Mouse (Mus musculus): Measurements from ENCODE around the gene Akap13.
A peak's percentile ranks its signal among the peaks of the same experiment; 100 is the strongest.
"Not testable (repeated sequence)": the region's sequence is repeated elsewhere in the genome, so short reads cannot be mapped to it uniquely, and the experiment has no call there.

Gene Akap13

GRCm38 (mm10) chr7:75731951-75732350, 276.6 kb downstream of the Akap13 start:
- DNase-seq, result no peak

GRCm38 (mm10) chr7:75733166-75733565, 277.8 kb downstream of the Akap13 start:
- no peak for DNase-seq

GRCm38 (mm10) chr7:75739075-75739725, 283.9 kb downstream of the Akap13 start:
- peak; percentile 53 for DNase-seq

- DNase-seq, result no peak
Measured at GRCm38 (mm10) chr7:75744528-75744927, 289.2 kb downstream of the Akap13 start.

GRCm38 (mm10) chr7:75744978-75745638, 289.8 kb downstream of the Akap13 start:
- no peak for DNase-seq

GRCm38 (mm10) chr7:75745969-75746368, 290.6 kb downstream of the Akap13 start:
- DNase-seq, result not testable (repeated sequence)

- DNase-seq, result no peak
Measured at GRCm38 (mm10) chr7:75750581-75750980, 295.2 kb downstream of the Akap13 start.

GRCm38 (mm10) chr7:75751161-75751803, 295.9 kb downstream of the Akap13 start:
- DNase-seq, result no peak

- peak; percentile 39 for DNase-seq
Measured at GRCm38 (mm10) chr7:75752442-75753191, 297.3 kb downstream of the Akap13 start.

GRCm38 (mm10) chr7:75753192-75753783, 298.0 kb downstream of the Akap13 start:
- DNase-seq, result no peak

- peak; percentile 59 for DNase-seq
Measured at GRCm38 (mm10) chr7:75754587-75755499, 299.5 kb downstream of the Akap13 start.

- DNase-seq, result peak; percentile 21
Measured at GRCm38 (mm10) chr7:75755861-75756449, 300.6 kb downstream of the Akap13 start.

- no peak for DNase-seq
Measured at GRCm38 (mm10) chr7:75759992-75760514, 304.7 kb downstream of the Akap13 start.

GRCm38 (mm10) chr7:75760661-75761319, 305.5 kb downstream of the Akap13 start:
- DNase-seq, result not testable (repeated sequence)

GRCm38 (mm10) chr7:75762225-75762624, 306.9 kb downstream of the Akap13 start:
- not testable (repeated sequence) for DNase-seq

GRCm38 (mm10) chr7:75767080-75767769, 311.9 kb downstream of the Akap13 start:
- not testable (repeated sequence) for DNase-seq

GRCm38 (mm10) chr7:75768169-75768568, 312.8 kb downstream of the Akap13 start:
- no peak for DNase-seq

- DNase-seq, result no peak
Measured at GRCm38 (mm10) chr7:75769909-75770308, 314.6 kb downstream of the Akap13 start.
